In genomic region chr4:126467721-126468284, GRCm38 (mm10) we compare ENCODE assay signal across 7 mouse cellular contexts. TPM values are rescaled to one million over a fixed set of nuclear protein-coding genes. Genes with fewer than 3 reads are reported as not detected.
DNase-seq lines count a peak whose midpoint lies in the region; ATAC-seq lines count a peak whose summit lies in the region.

No protein-coding gene starts in this region.

- H3K9me3 ChIP-seq in hindbrain, embryonic 16.5 days (ENCODE audit: control insufficient read depth, low read length), result no peaks in the 10 kb centered on the region

- H3K27me3 ChIP-seq in hindbrain, embryonic 16.5 days (replicated peaks; ENCODE audit: control insufficient read depth, insufficient read depth, low read length), result no peaks in the 10 kb centered on the region

- no peaks in the 10 kb centered on the region for H3K36me3 ChIP-seq in hindbrain, embryonic 16.5 days (ENCODE audit: control insufficient read depth, insufficient read depth, low read length)

- H3K9ac ChIP-seq in hindbrain, embryonic 16.5 days (ENCODE audit: low read depth, low read length), result peak overlapping the region; percentile 99

- H3K4me3 ChIP-seq in hindbrain, embryonic 16.5 days (ENCODE audit: low read length), result peak overlapping the region; percentile 96

- intact Hi-C loops in left cerebral cortex, postnatal 36 days (cut with DNase I), result no loop called here

- peak; percentile 74 to 82 for DNase-seq in cerebellum, postnatal 10 days
- peak; percentile 41 to 48 for DNase-seq in frontal cortex, postnatal 14 days (ENCODE audit: low spot score in 2 of 2)
- DNase-seq in left cerebral cortex, postnatal 36 days (ENCODE audit: low spot score in 2 of 2), result peak; percentile 34 to 51
- peak; percentile 93 for DNase-seq in mesoderm, embryonic 11.5 days (ENCODE audit: low read depth, low spot score)
- peak; percentile 56 for DNase-seq in right cerebral cortex, postnatal 4 days

- whole genome bisulfite sequencing in hindbrain, embryonic 16.5 days, result 1% methylated on average over 24 of the region's 25 CpGs

- peak; percentile 39 for ATAC-seq in activated CD4-positive, CD25-positive, alpha-beta regulatory T cell, adult 4 months
- ATAC-seq in hindbrain, embryonic 16.5 days, result peak; percentile 47; the same call in 1 of the 2 replicates

- H3K27ac ChIP-seq in hindbrain, embryonic 16.5 days (ENCODE audit: low read depth, low read length), result peak overlapping the region; percentile 98

- H3K4me2 ChIP-seq in hindbrain, embryonic 16.5 days (ENCODE audit: low read length), result peak overlapping the region; percentile 70

- H3K4me1 ChIP-seq in hindbrain, embryonic 16.5 days (ENCODE audit: control insufficient read depth, insufficient read depth, low read depth, low read length), result peaks cover 40% of the 10 kb centered on the region

RNA-seq across cellular contexts. Expression of gene Ago1, which starts 0.6 kb away (rescaled TPM):
- polyA plus RNA-seq in activated CD4-positive, CD25-positive, alpha-beta regulatory T cell, adult 4 months (2017; shearing (Covaris generic)), result 1 to 10 TPM; 6.7 to 7.8 TPM
- polyA plus RNA-seq in hindbrain, embryonic 16.5 days (2015; fragmentation: Nextera tagmentation; extraction: Ambion mirVana), result 8.3 and 8.4 TPM in 2 replicates
- total RNA-seq in left cerebral cortex, postnatal 36 days (2021), result 10 to 100 TPM; 44.3 to 49.1 TPM

RNA-seq across cellular contexts. Expression of gene Ago3, which starts 38.4 kb away (rescaled TPM):
- 10 to 100 TPM; 14.9 to 21.0 TPM for polyA plus RNA-seq in activated CD4-positive, CD25-positive, alpha-beta regulatory T cell, adult 4 months (2017; shearing (Covaris generic))
- polyA plus RNA-seq in hindbrain, embryonic 16.5 days (2015; fragmentation: Nextera tagmentation; extraction: Ambion mirVana), result 12.4 and 17.5 TPM in 2 replicates
- 10 to 100 TPM; 23.7 to 43.1 TPM for total RNA-seq in left cerebral cortex, postnatal 36 days (2021)

Comparison
In these comparisons a context has a peak if more than half of its experiments do, and no peak if none do; other contexts are left out.
1. Peak in every context shown above with its lines: DNase-seq, ATAC-seq, H3K4me3 ChIP-seq and H3K27ac ChIP-seq.
2. DNase-seq: peak in every context shown above with its lines; median percentile 93 in mesoderm, embryonic 11.5 days; 78 in cerebellum, postnatal 10 days; 56 in right cerebral cortex, postnatal 4 days; 44 in frontal cortex, postnatal 14 days; 42 in left cerebral cortex, postnatal 36 days.